Mouse (Mus musculus) common myeloid progenitor, adult 5-6 weeks (primary cell): ENCODE results near the gene Sept5. TPM values are rescaled to one million over a fixed set of nuclear protein-coding genes. Genes with fewer than 3 reads are reported as not detected.
A peak's percentile ranks its signal among the peaks of the same experiment; 100 is the strongest.

ENCODE experiments used
- ATAC-seq: replicated peaks from 2 replicates; pipeline ENCODE4 v1.8.0; 2016; ENCODE audit warnings: low read depth, mild to moderate bottlenecking, moderate TSS enrichment, inconsistent platforms; ENCODE audit not compliant: poor library complexity, severe bottlenecking
- total RNA-seq: library from RNA; stranded (forward); fragments of 200-1000, 187-1606 nt; gene quantifications from 2 replicates; pipeline ENCODE4 v1.2.3, GENCODE M21; 2017

Gene Sept5
- 0.37 TPM in 1 of 2 replicates, not detected in the other for total RNA-seq

- ATAC-seq: 0 out of 2 replicates have a peak, but pooled peaks have one; percentile 12
Observed at GRCm38 (mm10) chr16:18629390-18630231, at the start of gene Sept5. TSS of gene Sept5 (minus strand) at chr16:18629954.

GRCm38 (mm10) chr16:18679112-18679511, 49.4 kb upstream of the Sept5 start:
- ATAC-seq: no peak

GRCm38 (mm10) chr16:18677746-18678679, 48.3 kb upstream of the Sept5 start:
- peak; percentile 89 for ATAC-seq

GRCm38 (mm10) chr16:18673005-18673404, 43.3 kb upstream of the Sept5 start:
- ATAC-seq: no peak

- no peak for ATAC-seq
Observed at GRCm38 (mm10) chr16:18672027-18672426, 42.3 kb upstream of the Sept5 start.

GRCm38 (mm10) chr16:18669914-18670313, 40.2 kb upstream of the Sept5 start:
- no peak for ATAC-seq

GRCm38 (mm10) chr16:18658597-18658996, 28.8 kb upstream of the Sept5 start:
- ATAC-seq: no peak

- ATAC-seq: no peak
Observed at GRCm38 (mm10) chr16:18655372-18656098, 25.8 kb upstream of the Sept5 start.

- no peak for ATAC-seq
Observed at GRCm38 (mm10) chr16:18653290-18654160, 23.8 kb upstream of the Sept5 start.

GRCm38 (mm10) chr16:18649126-18649525, 19.4 kb upstream of the Sept5 start:
- ATAC-seq: no peak

- ATAC-seq: no peak
Observed at GRCm38 (mm10) chr16:18645329-18645728, 15.6 kb upstream of the Sept5 start.

GRCm38 (mm10) chr16:18644485-18644884, 14.7 kb upstream of the Sept5 start:
- ATAC-seq: no peak

GRCm38 (mm10) chr16:18643406-18643998, 13.7 kb upstream of the Sept5 start:
- ATAC-seq: no peak

GRCm38 (mm10) chr16:18642897-18643296, 13.1 kb upstream of the Sept5 start:
- no peak for ATAC-seq

- no peak for ATAC-seq
Observed at GRCm38 (mm10) chr16:18642291-18642690, 12.5 kb upstream of the Sept5 start.

- ATAC-seq: no peak
Observed at GRCm38 (mm10) chr16:18639382-18639929, 9.7 kb upstream of the Sept5 start.

GRCm38 (mm10) chr16:18638396-18638795, 8.6 kb upstream of the Sept5 start:
- no peak for ATAC-seq

GRCm38 (mm10) chr16:18636804-18637203, 7.0 kb upstream of the Sept5 start:
- ATAC-seq: no peak

- ATAC-seq: no peak
Observed at GRCm38 (mm10) chr16:18636401-18636800, 6.6 kb upstream of the Sept5 start.
